Mouse (Mus musculus): ENCODE data around the gene Prmt8.

Gene Prmt8

GRCm38 (mm10) chr6:127663263-127663662 is 106.0 kb downstream of the Prmt8 start:
- peak; percentile 66 for ATAC-seq (ENCODE audit: low TSS enrichment)

- ATAC-seq (ENCODE audit: low TSS enrichment) = peak; percentile 49
These were observed 107.5 kb downstream of the Prmt8 start for GRCm38 (mm10) chr6:127661717-127662292.

GRCm38 (mm10) chr6:127659966-127660365 is 109.3 kb downstream of the Prmt8 start:
- ATAC-seq (ENCODE audit: low TSS enrichment) = no peak

GRCm38 (mm10) chr6:127659472-127659871 is 109.8 kb downstream of the Prmt8 start:
- no peak for ATAC-seq (ENCODE audit: low TSS enrichment)

- peak; percentile 51; the same call in 1 of the 2 replicates for ATAC-seq (ENCODE audit: low TSS enrichment)
These were observed 112.1 kb downstream of the Prmt8 start for GRCm38 (mm10) chr6:127657152-127657551.

- no peak for ATAC-seq (ENCODE audit: low TSS enrichment)
These were observed 113.3 kb downstream of the Prmt8 start for GRCm38 (mm10) chr6:127655988-127656387.

GRCm38 (mm10) chr6:127641077-127641801 is 128.0 kb downstream of the Prmt8 start:
- ATAC-seq (ENCODE audit: low TSS enrichment) = peak; percentile 75
